Mouse (Mus musculus) c-Kit-positive CD71-negative TER-119-negative erythroid progenitor cells, embryonic 14.5 days (primary cell): ENCODE results near the gene Helz.

Experiments
- DNase-seq: peaks from one replicate; pipeline ENCODE4 v3.0.0-alpha.2; 2013; ENCODE audit warnings: low read depth

Gene Helz

GRCm38 (mm10) chr11:107724603-107725002, 176.9 kb downstream of the Helz start:
- DNase-seq: no peak

GRCm38 (mm10) chr11:107728073-107728863, 180.5 kb downstream of the Helz start:
- no peak for DNase-seq

GRCm38 (mm10) chr11:107729141-107729540, 181.4 kb downstream of the Helz start:
- no peak for DNase-seq

GRCm38 (mm10) chr11:107730940-107731339, 183.2 kb downstream of the Helz start:
- no peak for DNase-seq

GRCm38 (mm10) chr11:107731498-107731897, 183.8 kb downstream of the Helz start:
- no peak for DNase-seq

- DNase-seq: no peak
Measured at GRCm38 (mm10) chr11:107734133-107734532, 186.4 kb downstream of the Helz start.

DNA sequence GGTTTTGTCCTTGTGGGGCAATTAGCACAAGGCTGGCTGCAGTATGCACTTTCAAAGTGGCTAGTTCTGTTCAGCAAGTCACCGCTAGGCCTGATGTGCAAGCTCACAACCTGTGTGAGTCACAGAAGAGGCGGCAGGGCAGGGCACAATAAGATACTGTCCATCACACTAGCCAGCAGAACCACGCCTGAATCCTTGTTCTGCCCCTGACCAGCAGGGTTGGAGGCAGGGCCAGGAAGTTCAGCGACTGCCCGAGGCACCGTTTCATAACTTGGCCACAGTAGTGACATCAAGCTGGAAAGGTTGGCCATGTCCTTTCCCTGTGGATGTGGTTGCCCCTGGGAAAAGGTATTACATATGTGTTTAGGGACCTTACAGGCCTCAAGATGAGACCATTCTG, 190.2 kb downstream of the Helz start:
- DNase-seq: no peak

DNA sequence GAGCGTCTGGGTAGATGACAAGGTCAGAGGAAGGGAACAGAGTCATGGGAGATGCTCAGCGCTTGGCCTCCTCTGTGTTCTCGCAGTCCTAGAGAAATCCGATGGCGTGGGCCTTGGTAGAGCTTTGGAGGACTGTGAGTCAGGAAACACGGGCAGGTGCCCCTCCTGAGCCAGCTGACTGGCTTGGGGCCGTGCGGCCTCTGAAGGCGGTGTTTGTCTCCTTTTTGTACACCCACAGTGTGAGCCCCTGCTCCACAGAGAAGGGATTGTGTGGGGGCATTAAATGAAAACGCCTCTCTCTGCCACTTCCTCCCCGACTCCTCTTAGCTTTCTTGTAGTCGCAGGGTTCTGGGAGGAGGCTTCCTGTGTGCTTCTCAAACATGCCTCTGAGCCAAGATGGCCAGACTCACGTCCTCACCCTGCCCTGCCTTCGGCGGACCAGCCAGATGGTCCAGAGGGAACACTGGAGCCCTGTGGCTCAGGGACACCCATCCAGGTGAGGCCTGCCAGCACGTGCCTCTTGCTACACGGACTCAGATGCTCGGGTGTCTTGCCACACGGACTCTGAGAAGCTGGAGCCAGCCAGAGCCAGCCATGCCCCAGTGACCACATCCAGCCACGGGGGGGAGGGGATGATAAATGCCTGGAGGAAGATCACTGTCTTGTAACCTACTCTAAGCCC, 190.8 kb downstream of the Helz start:
- DNase-seq: no peak

DNA sequence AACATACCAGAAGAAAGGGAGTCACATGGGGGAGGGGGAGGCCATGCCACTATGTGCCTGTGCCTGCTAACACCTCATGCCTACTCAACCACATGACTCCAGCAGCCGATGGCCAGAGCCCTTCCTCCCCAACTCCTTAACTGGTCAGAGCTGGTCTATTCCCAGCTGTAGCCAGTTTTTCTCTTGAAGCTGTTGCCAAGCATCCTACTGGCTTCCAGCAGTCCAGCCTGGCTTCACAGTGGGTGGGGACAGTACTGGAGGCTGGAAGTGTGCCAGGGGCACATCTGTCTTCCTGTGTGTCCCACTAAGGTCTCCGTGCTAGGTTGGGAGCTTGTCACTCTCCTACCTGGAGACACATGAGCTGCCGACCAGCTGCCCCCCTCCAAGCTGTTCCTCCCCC, 195.4 kb downstream of the Helz start:
- no peak for DNase-seq
